ENCODE assay signal across 15 mouse cellular contexts in the genomic region with DNA sequence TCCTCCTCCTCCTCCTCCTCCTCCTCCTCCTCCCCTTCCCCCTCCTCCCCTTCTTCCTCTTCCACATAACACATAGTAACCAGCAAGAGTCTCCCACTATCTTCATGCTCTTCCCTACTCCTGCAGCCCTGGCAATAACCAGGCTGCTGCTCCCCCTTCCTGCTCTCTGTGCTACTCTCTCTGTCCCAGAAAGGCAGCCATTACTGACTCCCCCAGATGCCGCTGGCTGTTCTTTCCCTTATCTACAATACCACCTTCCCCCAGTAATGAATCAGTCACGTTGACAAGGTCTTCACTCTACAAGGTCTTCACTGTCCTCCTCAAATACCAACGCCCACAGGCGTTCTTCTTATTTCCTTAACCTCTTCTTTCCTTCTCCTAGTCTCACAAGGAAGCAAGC. TPM values are rescaled to one million over a fixed set of nuclear protein-coding genes. Genes with fewer than 3 reads are reported as not detected.
A peak's percentile ranks its signal among the peaks of the same experiment; 100 is the strongest.
DNase-seq lines count a peak whose midpoint lies in the region; ATAC-seq lines count a peak whose summit lies in the region.
"Had no signal": no experiment of that assay in that cellular context is flagged by ENCODE, and none has a peak within 500 bp of the region (broad histone marks: within the 10 kb centered on the region; RNA-seq: fewer than 3 reads in every experiment).

No protein-coding gene starts in this region.

- 0 out of 2 replicates have a peak overlapping the region, but pooled peaks have one; percentile 16 for H3K27ac ChIP-seq in heart, embryonic 10.5 days
- H3K27ac ChIP-seq in liver, embryonic 12.5 days, result no peak overlapping the region
- no peak overlapping the region for H3K27ac ChIP-seq in neural tube, embryonic 15.5 days (replicated peaks)
- H3K27ac ChIP-seq: midbrain, embryonic 13.5 days had no signal

- 27% methylated on average over 4 of the region's 4 CpGs for WGBS in heart, embryonic 10.5 days
- WGBS in liver, embryonic 12.5 days (ENCODE audit: insufficient replicate concordance), result 4% methylated on average over 4 of the region's 4 CpGs
- 71% methylated on average over 4 of the region's 4 CpGs for WGBS in neural tube, embryonic 15.5 days

- H3K27me3 ChIP-seq in heart, embryonic 10.5 days (ENCODE audit: insufficient read depth, poor library complexity, severe bottlenecking), result no peaks in the 10 kb centered on the region
- no peaks in the 10 kb centered on the region for H3K27me3 ChIP-seq in liver, embryonic 12.5 days (replicated peaks)
- no peaks in the 10 kb centered on the region for H3K27me3 ChIP-seq in neural tube, embryonic 15.5 days (replicated peaks)
- H3K27me3 ChIP-seq: midbrain, embryonic 13.5 days had no signal

- H3K4me1 ChIP-seq in heart, embryonic 10.5 days, result peaks cover 14% of the 10 kb centered on the region
- H3K4me1 ChIP-seq in liver, embryonic 12.5 days, result peaks cover 16% of the 10 kb centered on the region
- no peaks in the 10 kb centered on the region for H3K4me1 ChIP-seq in neural tube, embryonic 15.5 days
- H3K4me1 ChIP-seq: midbrain, embryonic 13.5 days had no signal

- no peak overlapping the region for H3K4me2 ChIP-seq in liver, embryonic 12.5 days
- H3K4me2 ChIP-seq in neural tube, embryonic 15.5 days, result no peak overlapping the region
- H3K4me2 ChIP-seq: midbrain, embryonic 13.5 days had no signal

- no peak for DNase-seq in heart, embryonic 10.5 days (ENCODE audit: low spot score)
- no peak for DNase-seq in heart, postnatal 14 days
- DNase-seq in ovary, adult 18-20 months (ENCODE audit: low spot score), result peak; percentile 37
- no peak for DNase-seq in ovary, postnatal 14 days (ENCODE audit: low spot score)
- no peak for DNase-seq in layer of hippocampus, postnatal 25 days (ENCODE audit: extremely low spot score in 1 of 2, low spot score in 1 of 2)
- DNase-seq: gastrocnemius, postnatal 25 days had no signal

- intact Hi-C loops in heart, postnatal 14 days (cut with DNase I), result loop anchor here (5.0 kb wide), 2 partner anchors 169 to 314 kb away; no protein-coding TSS in a partner anchor

- no peak overlapping the region for H3K4me3 ChIP-seq in heart, embryonic 10.5 days
- H3K4me3 ChIP-seq in liver, embryonic 12.5 days, result no peak overlapping the region
- no peak overlapping the region for H3K4me3 ChIP-seq in neural tube, embryonic 15.5 days (replicated peaks)
- H3K4me3 ChIP-seq: midbrain, embryonic 13.5 days had no signal

- no peaks in the 10 kb centered on the region for H3K9me3 ChIP-seq in heart, embryonic 10.5 days
- H3K9me3 ChIP-seq in liver, embryonic 12.5 days (replicated peaks), result no peaks in the 10 kb centered on the region
- H3K9me3 ChIP-seq in neural tube, embryonic 15.5 days (replicated peaks), result no peaks in the 10 kb centered on the region
- H3K9me3 ChIP-seq: midbrain, embryonic 13.5 days had no signal

- H3K9ac ChIP-seq in liver, embryonic 12.5 days, result no peak overlapping the region
- no peak overlapping the region for H3K9ac ChIP-seq in neural tube, embryonic 15.5 days (replicated peaks)
- H3K9ac ChIP-seq: midbrain, embryonic 13.5 days had no signal

- H3K36me3 ChIP-seq in heart, embryonic 10.5 days, result no peaks in the 10 kb centered on the region
- H3K36me3 ChIP-seq in liver, embryonic 12.5 days, result no peaks in the 10 kb centered on the region
- H3K36me3 ChIP-seq in neural tube, embryonic 15.5 days, result no peaks in the 10 kb centered on the region
- H3K36me3 ChIP-seq: midbrain, embryonic 13.5 days had no signal

- peak; percentile 68 for ATAC-seq in liver, embryonic 12.5 days
- no peak for ATAC-seq in neural tube, embryonic 15.5 days (ENCODE audit: low FRiP score)
- ATAC-seq: inflammation-experienced regulatory T-cells, adult 6 months; midbrain, embryonic 13.5 days had no signal

RNA-seq across cellular contexts. Expression of gene Rtp1, which starts 27.5 kb away (rescaled TPM):
- polyA plus RNA-seq in heart, embryonic 10.5 days (2016; fragmentation: Nextera tagmentation; extraction: Ambion mirVana), result not detected in 2 replicates
- total RNA-seq in heart, postnatal 14 days (2021), result not detected
- polyA plus RNA-seq in liver, embryonic 12.5 days (2016; fragmentation: Nextera tagmentation; extraction: Ambion mirVana), result not detected in 2 replicates
- polyA plus RNA-seq in neural tube, embryonic 15.5 days (2015; fragmentation: Nextera tagmentation; extraction: Ambion mirVana), result 0.08 TPM in 1 of 2 replicates, not detected in the other
- total RNA-seq in layer of hippocampus, postnatal 25 days (2021), result under 1 TPM; 0.44 to 0.45 TPM
- total RNA-seq: gastrocnemius, postnatal 25 days; heart, postnatal 25 days had no signal
- polyA plus RNA-seq: inflammation-experienced regulatory T-cells, adult 6 months; limb, embryonic 14.5 days; neural tube, embryonic 14.5 days; small intestine, adult 2 months; thymus, postnatal 0 days had no signal
